Mouse (Mus musculus): ENCODE data around the gene Cdt1.

- no peak for TF ChIP-seq POLR2A (IDR thresholded peaks at IDR 0.05; ENCODE audit: borderline replicate concordance, control insufficient read depth, low read depth, low read length)
- TF ChIP-seq CTCF (IDR thresholded peaks at IDR 0.05; ENCODE audit: control insufficient read depth, insufficient read depth, low read length) = no peak
These were observed 1.5 kb downstream of the Cdt1 start for GRCm38 (mm10) chr8:122569329-122569728.
